Mouse (Mus musculus) neural tube, embryonic 15.5 days (tissue): ENCODE measurements around the gene Tnxb. TPM values are rescaled to one million over a fixed set of nuclear protein-coding genes. Genes with fewer than 3 reads are reported as not detected.

Experiments
- ATAC-seq: fragments of 200-750 bp; cut with Nextera tagmentation; 2 replicates; pipeline ENCODE4 v1.8.0; 2017; ENCODE audit warnings: mild to moderate bottlenecking, moderate TSS enrichment, moderate library complexity; ENCODE audit not compliant: low FRiP score
- H3K27ac ChIP-seq: fragments of 300-500 bp; sonication (generic); replicated peaks from 2 replicates; pipeline ENCODE4 v1.5.1; 2015; ENCODE audit warnings: mild to moderate bottlenecking, inconsistent platforms
- H3K27me3 ChIP-seq: fragments of 300-500 bp; sonication (generic); replicated peaks from 2 replicates; pipeline ENCODE4 v1.6.1; 2015; ENCODE audit warnings: inconsistent platforms
- H3K36me3 ChIP-seq: fragments of 300-500 bp; sonication (generic); 2 replicates; pipeline ENCODE4 v1.6.1; 2015; ENCODE audit warnings: inconsistent platforms
- H3K4me1 ChIP-seq: fragments of 300-500 bp; sonication (generic); 2 replicates; pipeline ENCODE4 v1.6.1; 2015; ENCODE audit warnings: inconsistent platforms
- H3K4me2 ChIP-seq: fragments of 300-500 bp; sonication (generic); 2 replicates; pipeline ENCODE4 v1.6.1; 2015; ENCODE audit warnings: inconsistent platforms, mild to moderate bottlenecking, moderate library complexity
- H3K4me3 ChIP-seq: fragments of 300-500 bp; sonication (generic); replicated peaks from 2 replicates; pipeline ENCODE4 v1.5.1; 2015; ENCODE audit warnings: mild to moderate bottlenecking, inconsistent platforms
- H3K9ac ChIP-seq: fragments of 300-500 bp; sonication (generic); replicated peaks from 2 replicates; pipeline ENCODE4 v1.6.1; 2015; ENCODE audit warnings: mild to moderate bottlenecking, inconsistent platforms
- H3K9me3 ChIP-seq: fragments of 300-500 bp; sonication (generic); replicated peaks from 2 replicates; pipeline ENCODE4 v1.6.1; 2016; ENCODE audit warnings: inconsistent platforms
- WGBS: fragments of 180-500 bp; shearing (Covaris S2); methylation state at CpG from one replicate; pipeline ENCODE4 v1.1.7; 2015; ENCODE audit warnings: mixed read lengths; 5-methylcytosine and 5-hydroxymethylcytosine counted together
- polyA plus RNA-seq: library from polyadenylated mRNA; unstranded; fragments of >200 nt; fragmentation: Nextera tagmentation; extraction: Ambion mirVana; gene quantifications from 2 replicates; pipeline ENCODE4 v1.2.1, GENCODE M21; 2015

The Tnxb gene
- polyA plus RNA-seq, 1 experiment from 2014 or later = 0.50 TPM

DNA sequence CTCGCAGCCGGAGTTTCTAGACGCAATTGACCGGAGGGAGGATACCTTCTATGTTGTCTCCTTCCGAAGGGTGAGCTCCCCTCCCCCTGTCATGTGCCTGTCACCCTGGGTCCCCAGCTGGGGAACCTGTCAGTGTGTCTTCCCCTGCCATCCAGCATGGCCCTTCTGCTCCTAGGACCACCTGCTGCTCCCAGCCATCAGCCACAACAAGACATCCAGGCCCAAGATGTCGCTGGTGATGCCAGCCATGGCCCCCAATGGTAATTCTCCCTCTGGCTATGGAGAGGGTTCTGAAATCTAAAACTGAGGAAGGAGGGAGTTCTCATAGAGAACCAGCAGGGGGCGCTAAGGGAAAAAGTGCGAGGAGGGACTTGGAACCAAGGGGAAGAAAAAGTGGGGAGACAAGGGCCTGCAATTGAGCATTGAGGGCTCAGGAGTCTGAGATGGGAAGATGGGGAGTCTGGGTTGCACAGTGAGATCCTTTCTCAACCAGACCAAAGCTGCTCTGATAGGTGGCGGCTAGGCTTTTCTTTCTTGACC, 16.5 kb upstream of the Tnxb start:
- WGBS = 68% methylated on average over 9 of the region's 9 CpGs

GRCm38 (mm10) chr17:34654392-34654791, 15.9 kb upstream of the Tnxb start:
- peaks cover 57% of the 10 kb centered on the region for H3K36me3 ChIP-seq

More for the DNA sequence above, 16.5 kb upstream of the Tnxb start:
- Histone ChIP-seq H3K4me2 (no peak overlapping the region), H3K9me3 (no peaks in the 10 kb centered on the region), H3K27me3 (peaks cover 3% of the 10 kb centered on the region; the same call in 1 of the 2 replicates), H3K4me1 (peaks cover 15% of the 10 kb centered on the region), H3K27ac (no peak overlapping the region), H3K4me3 (no peak overlapping the region), H3K9ac (no peak overlapping the region), H3K36me3 (peaks cover 63% of the 10 kb centered on the region)
- ATAC-seq = no peak

GRCm38 (mm10) chr17:34655160-34655559, 15.2 kb upstream of the Tnxb start:
- Histone ChIP-seq H3K4me2 (no peak overlapping the region), H3K9ac (no peak overlapping the region), H3K27ac (0 out of 2 replicates have a peak overlapping the region, but pooled peaks have one; percentile 37), H3K9me3 (no peaks in the 10 kb centered on the region), H3K27me3 (peaks cover 15% of the 10 kb centered on the region), H3K4me3 (no peak overlapping the region), H3K4me1 (peaks cover 13% of the 10 kb centered on the region), H3K36me3 (peaks cover 50% of the 10 kb centered on the region)
- no peak for ATAC-seq
- 84% methylated on average over 7 of the region's 7 CpGs for WGBS

More at GRCm38 (mm10) chr17:34654392-34654791, 15.9 kb upstream of the Tnxb start:
- no peak overlapping the region for H3K27ac ChIP-seq
- H3K9ac ChIP-seq = no peak overlapping the region
- peaks cover 9% of the 10 kb centered on the region for H3K27me3 ChIP-seq
- no peak for ATAC-seq
- 95% methylated on average over 13 of the region's 13 CpGs for WGBS
- H3K4me2 ChIP-seq = no peak overlapping the region
- no peak overlapping the region for H3K4me3 ChIP-seq
- peaks cover 13% of the 10 kb centered on the region for H3K4me1 ChIP-seq
- no peaks in the 10 kb centered on the region for H3K9me3 ChIP-seq

GRCm38 (mm10) chr17:34655581-34655991, 14.7 kb upstream of the Tnxb start:
- 51% methylated on average over 4 of the region's 4 CpGs for WGBS
- ATAC-seq = peak; percentile 56
- Histone ChIP-seq H3K27me3 (peaks cover 19% of the 10 kb centered on the region), H3K4me1 (peaks cover 13% of the 10 kb centered on the region), H3K27ac (peak overlapping the region; percentile 37; the same call in 1 of the 2 replicates), H3K4me3 (no peak overlapping the region), H3K9ac (no peak overlapping the region), H3K9me3 (no peaks in the 10 kb centered on the region), H3K36me3 (peaks cover 45% of the 10 kb centered on the region), H3K4me2 (no peak overlapping the region)

DNA sequence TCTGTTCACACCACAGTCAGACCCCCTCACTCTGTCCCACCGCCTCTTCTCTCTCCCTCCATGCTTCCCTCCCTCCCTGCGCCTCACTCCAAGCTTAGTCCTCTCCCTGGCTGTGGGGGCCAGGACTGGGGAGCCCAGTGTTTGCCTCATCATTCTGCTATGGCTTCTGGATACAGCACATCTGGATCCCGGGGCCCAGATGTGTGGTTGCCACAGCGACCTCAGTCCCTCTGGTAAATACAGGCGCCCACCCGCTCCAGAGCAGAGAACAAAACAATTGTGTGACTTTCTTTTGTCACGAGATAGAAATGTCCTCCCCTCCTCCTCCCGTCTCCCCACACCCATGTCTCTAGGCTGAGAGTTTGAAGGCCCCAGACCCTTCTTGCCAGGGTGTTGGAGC, 13.7 kb upstream of the Tnxb start:
- peaks cover 30% of the 10 kb centered on the region for H3K27me3 ChIP-seq
- H3K27ac ChIP-seq = no peak overlapping the region
- H3K9me3 ChIP-seq = no peaks in the 10 kb centered on the region
- no peak for ATAC-seq
- peaks cover 21% of the 10 kb centered on the region for H3K4me1 ChIP-seq
- no peak overlapping the region for H3K4me2 ChIP-seq
- H3K36me3 ChIP-seq = peaks cover 35% of the 10 kb centered on the region
- 41% methylated on average over 8 of the region's 8 CpGs for WGBS
- H3K9ac ChIP-seq = no peak overlapping the region
- H3K4me3 ChIP-seq = no peak overlapping the region

- H3K4me2 ChIP-seq = no peak overlapping the region
- no peak overlapping the region for H3K9ac ChIP-seq
- peaks cover 31% of the 10 kb centered on the region for H3K27me3 ChIP-seq
- no peaks in the 10 kb centered on the region for H3K9me3 ChIP-seq
- H3K36me3 ChIP-seq = peaks cover 28% of the 10 kb centered on the region
- 71% methylated on average over 2 of the region's 2 CpGs for WGBS
- ATAC-seq = no peak
- H3K27ac ChIP-seq = no peak overlapping the region
- H3K4me3 ChIP-seq = no peak overlapping the region
- H3K4me1 ChIP-seq = peaks cover 22% of the 10 kb centered on the region
These were observed 13.1 kb upstream of the Tnxb start for GRCm38 (mm10) chr17:34657271-34657670.

GRCm38 (mm10) chr17:34658145-34658544, 12.2 kb upstream of the Tnxb start:
- 93% methylated on average over 2 of the region's 2 CpGs for WGBS
- Histone ChIP-seq H3K9ac (no peak overlapping the region), H3K27ac (no peak overlapping the region), H3K4me2 (no peak overlapping the region), H3K4me3 (no peak overlapping the region), H3K4me1 (peaks cover 22% of the 10 kb centered on the region), H3K9me3 (no peaks in the 10 kb centered on the region), H3K36me3 (peaks cover 20% of the 10 kb centered on the region), H3K27me3 (peaks cover 36% of the 10 kb centered on the region)
- ATAC-seq = no peak

GRCm38 (mm10) chr17:34658591-34658990, 11.7 kb upstream of the Tnxb start:
- Histone ChIP-seq H3K4me2 (no peak overlapping the region), H3K4me1 (peaks cover 22% of the 10 kb centered on the region), H3K36me3 (peaks cover 15% of the 10 kb centered on the region), H3K9ac (no peak overlapping the region), H3K27me3 (peaks cover 37% of the 10 kb centered on the region), H3K4me3 (no peak overlapping the region), H3K9me3 (no peaks in the 10 kb centered on the region), H3K27ac (no peak overlapping the region)
- ATAC-seq = no peak
- WGBS = 86% methylated on average over 3 of the region's 3 CpGs

DNA sequence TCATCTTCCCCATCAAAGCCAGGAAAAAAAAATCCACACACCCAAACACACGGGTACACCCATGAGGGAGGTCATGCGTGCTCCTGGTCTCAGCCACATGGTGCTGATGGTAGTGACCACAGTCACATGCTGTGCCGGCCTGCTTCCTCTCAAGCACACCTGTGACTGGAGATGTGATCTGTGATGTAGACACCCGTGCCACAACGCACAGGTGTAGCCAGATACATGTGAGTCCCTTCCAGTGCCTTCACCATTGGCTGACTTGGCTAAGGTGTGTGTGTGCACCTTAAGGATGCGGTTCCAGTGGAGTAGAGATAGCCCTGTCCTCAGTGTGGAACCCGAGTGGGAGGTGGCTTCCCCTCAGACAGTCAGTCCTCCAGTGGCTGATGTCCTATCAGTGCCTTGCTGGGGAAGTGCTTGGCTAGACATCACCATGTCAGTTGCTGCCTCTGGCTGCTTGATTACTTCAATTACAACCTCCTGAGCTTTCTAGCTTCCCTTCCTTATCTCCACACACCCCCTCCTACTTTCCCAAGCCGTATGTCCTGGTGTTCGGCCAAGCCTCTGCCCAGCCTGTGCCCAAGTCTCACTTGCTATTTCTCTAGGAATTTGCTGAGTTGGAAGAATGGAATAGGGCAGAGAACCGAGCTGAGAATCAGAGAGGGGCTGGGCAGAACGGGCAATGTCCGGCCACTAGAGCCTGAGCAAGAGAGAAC, 11.0 kb upstream of the Tnxb start:
- H3K9ac ChIP-seq = no peak overlapping the region
- H3K27me3 ChIP-seq = peaks cover 37% of the 10 kb centered on the region
- no peak overlapping the region for H3K4me3 ChIP-seq
- H3K27ac ChIP-seq = no peak overlapping the region
- H3K4me1 ChIP-seq = peaks cover 22% of the 10 kb centered on the region
- no peak for ATAC-seq
- no peaks in the 10 kb centered on the region for H3K9me3 ChIP-seq
- 72% methylated on average over 12 of the region's 12 CpGs for WGBS
- peaks cover 10% of the 10 kb centered on the region for H3K36me3 ChIP-seq
- no peak overlapping the region for H3K4me2 ChIP-seq

DNA sequence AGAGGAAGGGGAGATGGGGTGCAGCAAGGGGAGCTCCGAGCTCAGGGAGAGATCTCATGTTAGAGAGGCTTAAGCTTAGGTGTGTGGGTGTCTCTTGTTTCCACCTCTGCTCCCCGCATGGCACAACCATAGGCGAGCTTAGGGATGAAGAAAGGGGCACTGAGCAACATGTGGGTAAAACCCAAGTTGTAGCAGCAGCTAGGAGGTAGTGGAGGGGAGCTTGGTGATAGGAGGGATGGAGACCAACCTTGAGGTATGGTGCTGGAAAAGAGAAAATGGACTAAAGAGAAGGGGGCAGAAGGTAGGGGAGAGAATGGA, 10.5 kb upstream of the Tnxb start:
- H3K36me3 ChIP-seq = peaks cover 5% of the 10 kb centered on the region
- peaks cover 22% of the 10 kb centered on the region for H3K4me1 ChIP-seq
- ATAC-seq = no peak
- H3K27ac ChIP-seq = no peak overlapping the region
- WGBS = 67% methylated on average over 3 of the region's 3 CpGs
- H3K27me3 ChIP-seq = peaks cover 37% of the 10 kb centered on the region
- H3K4me2 ChIP-seq = no peak overlapping the region
- H3K9me3 ChIP-seq = no peaks in the 10 kb centered on the region
- no peak overlapping the region for H3K9ac ChIP-seq
- no peak overlapping the region for H3K4me3 ChIP-seq

DNA sequence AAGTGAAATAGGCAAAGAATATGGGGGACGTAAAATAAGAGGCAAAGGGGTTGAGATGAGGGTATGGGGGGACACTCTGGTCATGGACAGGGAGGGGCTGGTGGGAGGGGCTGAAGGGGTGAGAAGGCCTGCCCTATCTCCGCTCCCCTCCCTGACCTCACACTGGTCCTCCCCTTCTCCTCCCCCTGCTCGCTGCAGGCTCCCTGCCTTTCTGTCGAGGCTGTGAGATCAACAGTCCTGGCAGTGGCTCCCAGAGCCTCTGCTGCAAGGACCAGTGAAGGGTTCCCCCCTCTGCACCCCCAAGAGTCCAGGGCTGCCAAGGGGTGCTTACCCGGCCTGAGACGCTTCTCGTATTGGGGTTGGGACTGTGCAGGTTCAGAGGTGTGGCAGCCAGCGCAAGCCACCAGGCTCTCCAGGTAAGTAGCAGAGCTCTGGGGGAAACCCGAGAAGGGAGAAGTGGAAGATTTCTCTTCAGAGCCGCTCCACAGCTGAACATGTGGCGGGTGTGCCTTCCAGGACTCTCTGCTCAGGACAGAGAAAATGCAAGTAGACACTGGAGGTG, 10.0 kb upstream of the Tnxb start:
- H3K9ac ChIP-seq = no peak overlapping the region
- no peak overlapping the region for H3K27ac ChIP-seq
- ATAC-seq = no peak; the same call in 1 of the 2 replicates
- peaks cover 37% of the 10 kb centered on the region for H3K27me3 ChIP-seq
- H3K4me3 ChIP-seq = no peak overlapping the region
- no peaks in the 10 kb centered on the region for H3K36me3 ChIP-seq
- no peaks in the 10 kb centered on the region for H3K9me3 ChIP-seq
- peak overlapping the region; percentile 44; the same call in 1 of the 2 replicates for H3K4me2 ChIP-seq
- H3K4me1 ChIP-seq = peaks cover 18% of the 10 kb centered on the region
- WGBS = 44% methylated on average over 10 of the region's 11 CpGs

DNA sequence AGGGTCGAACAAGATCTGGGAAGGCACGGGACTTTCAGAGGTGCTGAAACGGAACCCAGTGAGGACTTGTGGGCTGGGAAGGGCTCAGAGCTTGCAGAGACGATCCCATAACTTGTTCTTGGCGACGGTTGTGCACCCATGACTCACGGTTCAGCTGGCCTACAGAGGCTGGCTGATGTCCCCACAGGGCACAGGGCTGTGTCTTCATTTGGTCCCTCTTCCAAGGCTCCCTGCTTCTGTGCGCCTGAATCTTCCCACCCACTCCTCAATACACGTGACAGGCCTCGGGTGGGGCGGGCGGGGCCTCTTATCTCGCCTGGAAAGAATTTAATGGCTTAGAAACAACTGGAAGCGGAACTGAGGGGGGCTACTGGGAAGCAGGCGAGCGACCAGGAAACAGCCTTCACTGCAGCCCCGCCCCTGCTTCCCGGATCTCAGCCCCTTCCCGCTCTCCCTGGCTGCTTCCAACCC, 9.2 kb upstream of the Tnxb start:
- no peak overlapping the region for H3K27ac ChIP-seq
- peaks cover 11% of the 10 kb centered on the region for H3K4me1 ChIP-seq
- H3K9me3 ChIP-seq = no peaks in the 10 kb centered on the region
- no peak for ATAC-seq
- H3K9ac ChIP-seq = no peak overlapping the region
- H3K36me3 ChIP-seq = no peaks in the 10 kb centered on the region
- peaks cover 37% of the 10 kb centered on the region for H3K27me3 ChIP-seq
- peak overlapping the region; percentile 44 for H3K4me2 ChIP-seq
- peak overlapping the region; percentile 4; the same call in 1 of the 2 replicates for H3K4me3 ChIP-seq
- 9% methylated on average over 19 of the region's 19 CpGs for WGBS
